Mouse (Mus musculus) midbrain, embryonic 16.5 days (tissue): ENCODE measurements around the gene Zbed6. TPM values are rescaled to one million over a fixed set of nuclear protein-coding genes. Genes with fewer than 3 reads are reported as not detected.

Experiments used
- ATAC-seq: fragments of 200-750 bp; cut with Nextera tagmentation; 2 replicates; pipeline ENCODE4 v1.8.0; 2017; ENCODE audit warnings: moderate TSS enrichment
- H3K27ac ChIP-seq: fragments of 300-500 bp; sonication (generic); 2 replicates; pipeline ENCODE4 v1.5.1; 2014; ENCODE audit warnings: mild to moderate bottlenecking, low read length, mixed read lengths
- H3K27me3 ChIP-seq: fragments of 300-500 bp; sonication (generic); 2 replicates; pipeline ENCODE4 v1.6.1; 2014; ENCODE audit warnings: low read depth, low read length, mixed read lengths; ENCODE audit not compliant: control insufficient read depth, insufficient read depth
- H3K36me3 ChIP-seq: fragments of 300-500 bp; sonication (generic); 2 replicates; pipeline ENCODE4 v1.6.1; 2014; ENCODE audit warnings: mild to moderate bottlenecking, low read length, moderate library complexity, mixed read lengths; ENCODE audit not compliant: control insufficient read depth, insufficient read depth
- H3K4me1 ChIP-seq: fragments of 300-500 bp; sonication (generic); 2 replicates; pipeline ENCODE4 v1.6.1; 2014; ENCODE audit warnings: mild to moderate bottlenecking, low read length, mixed read lengths; ENCODE audit not compliant: control insufficient read depth, insufficient read depth
- H3K4me2 ChIP-seq: fragments of 300-500 bp; sonication (generic); 2 replicates; pipeline ENCODE4 v1.6.1; 2014; ENCODE audit warnings: mild to moderate bottlenecking, low read length, mixed read lengths
- H3K4me3 ChIP-seq: fragments of 300-500 bp; sonication (generic); 2 replicates; pipeline ENCODE4 v1.5.1; 2014; ENCODE audit warnings: low read depth, mild to moderate bottlenecking, low read length, moderate library complexity, mixed read lengths
- H3K9ac ChIP-seq: fragments of 300-500 bp; sonication (generic); 2 replicates; pipeline ENCODE4 v1.6.1; 2014; ENCODE audit warnings: low read depth, low read length, mixed read lengths
- H3K9me3 ChIP-seq: fragments of 300-500 bp; sonication (generic); replicated peaks from 2 replicates; pipeline ENCODE4 v1.6.1; 2014; ENCODE audit warnings: mild to moderate bottlenecking, low read length, mixed read lengths; ENCODE audit not compliant: control insufficient read depth, poor library complexity, severe bottlenecking
- WGBS: fragments of 180-500 bp; shearing (Covaris S2); extraction: QIAGEN DNeasy Blood & Tissue Kit; methylation state at CpG from one replicate; pipeline ENCODE4 v1.1.7; 2014; 5-methylcytosine and 5-hydroxymethylcytosine counted together
- polyA plus RNA-seq: library from polyadenylated mRNA; unstranded; fragments of >200 nt; fragmentation: Nextera tagmentation; extraction: Ambion mirVana; gene quantifications from 2 replicates; pipeline ENCODE4 v1.2.1, GENCODE M21; 2015

Gene Zbed6
- polyA plus RNA-seq, 1 experiment from 2014 or later, result not detected

GRCm38 (mm10) chr1:133650288-133651055, 10.2 kb downstream of the Zbed6 start:
- peaks cover 8% of the 10 kb centered on the region for H3K4me1 ChIP-seq
- H3K27ac ChIP-seq, result no peak overlapping the region
- WGBS, result 95% methylated on average over 7 of the region's 7 CpGs
- peaks cover 4% of the 10 kb centered on the region; the same call in 1 of the 2 replicates for H3K36me3 ChIP-seq
- no peak overlapping the region for H3K4me2 ChIP-seq
- no peak overlapping the region for H3K4me3 ChIP-seq
- ATAC-seq, result no peak
- no peaks in the 10 kb centered on the region for H3K9me3 ChIP-seq
- no peak overlapping the region for H3K9ac ChIP-seq
- H3K27me3 ChIP-seq, result no peaks in the 10 kb centered on the region

GRCm38 (mm10) chr1:133645652-133646051, 15.0 kb downstream of the Zbed6 start:
- Histone ChIP-seq H3K36me3 (peaks cover 22% of the 10 kb centered on the region), H3K27me3 (no peaks in the 10 kb centered on the region), H3K9me3 (no peaks in the 10 kb centered on the region), H3K4me1 (no peaks in the 10 kb centered on the region; the same call in 1 of the 2 replicates), H3K9ac (no peak overlapping the region), H3K4me2 (no peak overlapping the region), H3K27ac (no peak overlapping the region), H3K4me3 (no peak overlapping the region)
- WGBS, result 95% methylated on average over 5 of the region's 5 CpGs
- no peak for ATAC-seq

DNA sequence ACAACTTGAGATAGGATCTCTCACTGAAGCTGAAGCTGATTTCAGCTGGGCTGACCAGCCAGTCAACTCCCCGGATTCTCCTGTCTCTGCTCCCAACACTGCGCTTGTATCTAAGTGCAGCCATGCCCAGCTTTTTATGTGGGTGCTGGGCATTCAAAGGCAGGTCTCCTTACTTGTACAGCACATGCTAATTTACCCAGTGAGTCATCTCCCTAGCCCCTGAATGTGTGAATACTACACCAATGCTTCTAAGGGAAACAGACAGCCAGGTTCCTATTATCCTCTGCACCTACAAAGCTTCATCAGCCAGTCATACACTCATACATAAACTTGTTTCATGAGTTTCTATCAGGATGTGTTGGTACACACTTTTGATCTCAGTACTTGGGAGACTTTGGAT, 19.5 kb downstream of the Zbed6 start:
- Histone ChIP-seq H3K27ac (no peak overlapping the region), H3K9me3 (no peaks in the 10 kb centered on the region), H3K4me1 (no peaks in the 10 kb centered on the region), H3K9ac (no peak overlapping the region), H3K4me2 (no peak overlapping the region), H3K27me3 (no peaks in the 10 kb centered on the region), H3K4me3 (no peak overlapping the region), H3K36me3 (peaks cover 52% of the 10 kb centered on the region)
- no peak for ATAC-seq
- WGBS, result 96% methylated on average over 2 of the region's 2 CpGs

DNA sequence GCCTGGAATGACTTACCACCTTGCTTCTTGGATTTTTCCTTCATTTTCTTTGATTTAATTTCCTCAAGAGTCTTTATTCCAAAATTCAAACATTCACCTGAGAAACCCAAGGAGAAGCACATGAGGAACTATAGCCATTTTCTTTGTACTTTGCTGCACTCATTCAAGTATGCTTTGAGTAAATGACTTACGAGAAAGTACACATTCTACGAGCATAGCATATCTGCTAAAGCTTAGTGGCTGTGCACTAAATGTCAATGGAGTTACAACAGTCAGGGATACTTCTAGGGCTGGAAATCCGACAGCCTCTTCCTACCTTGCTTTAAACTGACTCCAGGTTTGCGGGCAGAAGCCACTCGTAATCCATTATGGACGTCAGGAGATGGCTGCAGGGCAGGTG, 22.2 kb downstream of the Zbed6 start:
- no peaks in the 10 kb centered on the region for H3K9me3 ChIP-seq
- 90% methylated on average over 6 of the region's 6 CpGs for WGBS
- peaks cover 55% of the 10 kb centered on the region for H3K36me3 ChIP-seq
- H3K4me3 ChIP-seq, result no peak overlapping the region
- ATAC-seq, result no peak
- H3K27me3 ChIP-seq, result no peaks in the 10 kb centered on the region
- no peak overlapping the region for H3K27ac ChIP-seq
- H3K9ac ChIP-seq, result no peak overlapping the region
- no peak overlapping the region for H3K4me2 ChIP-seq
- no peaks in the 10 kb centered on the region for H3K4me1 ChIP-seq

DNA sequence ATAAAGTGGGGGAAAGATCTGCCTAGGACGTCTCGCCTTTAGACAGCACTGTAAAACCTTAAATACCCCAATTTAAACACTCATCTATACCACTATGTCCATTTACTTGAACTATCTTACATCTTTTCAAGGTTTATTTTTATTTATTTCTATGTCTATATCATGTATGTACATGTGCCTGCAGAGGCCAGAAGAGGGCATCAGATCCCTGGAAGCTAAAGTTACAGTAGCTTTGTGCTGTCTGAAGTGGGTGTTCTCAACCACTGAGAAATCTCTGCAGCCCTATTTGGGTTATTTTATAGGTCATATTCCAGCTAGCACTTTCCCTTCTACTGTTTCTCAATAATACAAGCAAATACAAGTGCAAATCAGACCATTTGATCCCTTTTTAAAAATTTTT, 28.5 kb downstream of the Zbed6 start:
- ATAC-seq, result no peak
- H3K36me3 ChIP-seq, result peaks cover 45% of the 10 kb centered on the region
- no peak overlapping the region for H3K4me2 ChIP-seq
- H3K27ac ChIP-seq, result no peak overlapping the region
- H3K4me1 ChIP-seq, result no peaks in the 10 kb centered on the region
- H3K27me3 ChIP-seq, result no peaks in the 10 kb centered on the region
- H3K9ac ChIP-seq, result no peak overlapping the region
- no peaks in the 10 kb centered on the region for H3K9me3 ChIP-seq
- H3K4me3 ChIP-seq, result no peak overlapping the region
- 95% methylated on average over 2 of the region's 2 CpGs for WGBS

- H3K27ac ChIP-seq, result no peak overlapping the region
- peaks cover 37% of the 10 kb centered on the region for H3K36me3 ChIP-seq
- no peaks in the 10 kb centered on the region for H3K4me1 ChIP-seq
- WGBS, result 73% methylated on average over 2 of the region's 2 CpGs
- H3K27me3 ChIP-seq, result no peaks in the 10 kb centered on the region
- ATAC-seq, result no peak
- no peak overlapping the region for H3K9ac ChIP-seq
- H3K9me3 ChIP-seq, result no peaks in the 10 kb centered on the region
- no peak overlapping the region for H3K4me3 ChIP-seq
- no peak overlapping the region for H3K4me2 ChIP-seq
Observed at GRCm38 (mm10) chr1:133625052-133625451, 35.6 kb downstream of the Zbed6 start.

- no peaks in the 10 kb centered on the region for H3K9me3 ChIP-seq
- no peaks in the 10 kb centered on the region for H3K4me1 ChIP-seq
- H3K27ac ChIP-seq, result no peak overlapping the region
- no peaks in the 10 kb centered on the region for H3K27me3 ChIP-seq
- H3K4me3 ChIP-seq, result no peak overlapping the region
- 87% methylated on average over 8 of the region's 8 CpGs for WGBS
- no peak for ATAC-seq
- peaks cover 25% of the 10 kb centered on the region for H3K36me3 ChIP-seq
- no peak overlapping the region for H3K4me2 ChIP-seq
- no peak overlapping the region for H3K9ac ChIP-seq
Observed at GRCm38 (mm10) chr1:133618311-133618710, 42.4 kb downstream of the Zbed6 start.

DNA sequence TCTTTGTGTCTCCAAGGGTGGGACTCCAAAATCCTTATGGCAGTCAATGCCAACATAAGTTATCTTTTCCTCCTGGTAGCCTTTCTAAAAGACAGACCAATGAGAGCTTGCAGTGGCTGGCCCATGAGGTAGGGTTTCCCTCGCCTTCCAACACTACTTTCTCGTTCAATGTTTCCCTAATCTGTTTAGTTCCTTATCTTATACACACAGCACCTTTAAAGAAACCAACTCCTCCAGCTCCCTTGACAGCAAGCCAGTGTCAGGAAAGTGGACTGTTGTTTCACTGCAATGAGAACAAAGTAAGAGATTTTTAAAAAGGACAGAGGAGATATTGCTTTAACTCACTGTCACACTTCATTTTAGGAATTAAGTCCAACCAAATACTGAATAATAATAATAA, 42.8 kb downstream of the Zbed6 start:
- no peak overlapping the region for H3K4me3 ChIP-seq
- no peaks in the 10 kb centered on the region for H3K9me3 ChIP-seq
- 65% methylated on average over 2 of the region's 2 CpGs for WGBS
- H3K9ac ChIP-seq, result no peak overlapping the region
- H3K36me3 ChIP-seq, result peaks cover 22% of the 10 kb centered on the region
- no peaks in the 10 kb centered on the region for H3K4me1 ChIP-seq
- no peaks in the 10 kb centered on the region for H3K27me3 ChIP-seq
- H3K4me2 ChIP-seq, result no peak overlapping the region
- H3K27ac ChIP-seq, result no peak overlapping the region
- no peak for ATAC-seq

DNA sequence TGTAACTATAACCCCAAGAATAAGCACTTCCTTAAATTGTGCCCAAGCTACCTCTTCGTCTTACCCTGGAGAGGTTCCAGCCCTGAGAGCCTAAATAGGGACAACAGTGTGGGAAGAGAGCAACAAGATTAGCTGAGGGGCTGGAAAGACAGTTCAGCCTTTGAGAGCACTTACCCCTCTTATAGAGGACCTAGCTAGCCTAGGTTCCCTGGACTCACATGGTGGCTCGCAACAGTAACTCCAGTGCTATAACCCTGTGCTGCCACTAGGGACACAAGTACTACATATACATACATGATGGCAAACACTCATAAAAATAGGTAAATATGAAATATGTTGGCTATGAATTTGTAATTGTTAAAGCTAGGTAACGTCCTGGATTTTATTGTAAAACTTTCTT, 46.9 kb downstream of the Zbed6 start:
- H3K36me3 ChIP-seq, result peaks cover 4% of the 10 kb centered on the region
- no peak overlapping the region for H3K27ac ChIP-seq
- H3K4me3 ChIP-seq, result no peak overlapping the region
- no peak overlapping the region for H3K9ac ChIP-seq
- 79% methylated on average over 3 of the region's 3 CpGs for WGBS
- H3K9me3 ChIP-seq, result no peaks in the 10 kb centered on the region
- H3K4me1 ChIP-seq, result peaks cover 5% of the 10 kb centered on the region
- H3K4me2 ChIP-seq, result no peak overlapping the region
- ATAC-seq, result no peak
- H3K27me3 ChIP-seq, result no peaks in the 10 kb centered on the region
